29 mouse cellular contexts compared by ENCODE assay signal in genomic region chr14:47626812-47627211, GRCm38 (mm10). TPM values are rescaled to one million over a fixed set of nuclear protein-coding genes. Genes with fewer than 3 reads are reported as not detected.
DNase-seq lines count a peak whose midpoint lies in the region; ATAC-seq and TF ChIP-seq lines count a peak whose summit lies in the region.
"Had no signal": no experiment of that assay in that cellular context is flagged by ENCODE, and none has a peak within 500 bp of the region (broad histone marks: within the 10 kb centered on the region; RNA-seq: fewer than 3 reads in every experiment).

No protein-coding gene starts in this region.

- TF ChIP-seq RAD21 in CH12.LX (IDR thresholded peaks at IDR 0.05; ENCODE audit: low read depth, low read length), result no peak

- no peak overlapping the region for H3K4me3 ChIP-seq in heart, embryonic 16.5 days (ENCODE audit: low read length)
- H3K4me3 ChIP-seq in heart, embryonic 11.5 days (ENCODE audit: low read depth, low read length), result no peak overlapping the region
- H3K4me3 ChIP-seq in CH12.LX (replicated peaks in 1 of 3; ENCODE audit: low read depth in 2 of 3, low read length in 2 of 3, poor library complexity in 1 of 3), result no peak overlapping the region
- H3K4me3 ChIP-seq: embryonic facial prominence, embryonic 13.5 days; forebrain, embryonic 10.5 days; forebrain, embryonic 15.5 days; limb, embryonic 10.5 days; limb, embryonic 15.5 days; liver, embryonic 13.5 days; midbrain, embryonic 10.5 days; neural tube, embryonic 12.5 days had no signal

- 0 out of 2 replicates have a peak overlapping the region, but pooled peaks have one; percentile 17 for H3K27ac ChIP-seq in heart, embryonic 16.5 days (ENCODE audit: low read length)
- H3K27ac ChIP-seq in heart, embryonic 11.5 days (ENCODE audit: low read depth, low read length), result no peak overlapping the region
- H3K27ac ChIP-seq in CH12.LX (ENCODE audit: insufficient read depth, low read depth), result no peak overlapping the region
- H3K27ac ChIP-seq: embryonic facial prominence, embryonic 13.5 days; forebrain, embryonic 10.5 days; forebrain, embryonic 15.5 days; kidney, postnatal 0 days; limb, embryonic 10.5 days; limb, embryonic 15.5 days; liver, embryonic 13.5 days; midbrain, embryonic 10.5 days; neural tube, embryonic 12.5 days had no signal

- no peak; the same call in 1 of the 2 replicates for ATAC-seq in heart, embryonic 16.5 days (replicated peaks; ENCODE audit: extremely low read depth, insufficient read depth, low FRiP score)
- ATAC-seq in heart, embryonic 11.5 days (replicated peaks; ENCODE audit: insufficient number of reproducible peaks, low FRiP score, low TSS enrichment), result no peak
- ATAC-seq in granulocyte monocyte progenitor cell, adult 5-6 weeks (replicated peaks; ENCODE audit: poor library complexity, severe bottlenecking), result peak; percentile 97
- ATAC-seq in neutrophil, adult 5-6 weeks (ENCODE audit: extremely low read depth, insufficient number of reproducible peaks, low FRiP score, poor library complexity, severe bottlenecking), result peak; percentile 37; the same call in 1 of the 2 replicates
- ATAC-seq: forebrain, embryonic 15.5 days; hindbrain, embryonic 16.5 days; lung, postnatal 0 days; midbrain, embryonic 16.5 days had no signal

- dilution Hi-C loops in CH12.LX (cut with MboI; ENCODE audit: extremely low pct_ligation_motif_present, extremely low pct_unique_long_range_greater_than_20kb, low sequenced_read_pairs), result no loop called here

- no peaks in the 10 kb centered on the region for H3K36me3 ChIP-seq in heart, embryonic 16.5 days (ENCODE audit: control insufficient read depth, insufficient read depth)
- no peaks in the 10 kb centered on the region for H3K36me3 ChIP-seq in heart, embryonic 11.5 days (ENCODE audit: control insufficient read depth, insufficient read depth, low read length)
- H3K36me3 ChIP-seq in CH12.LX (replicated peaks in 1 of 2; ENCODE audit: control insufficient read depth in 1 of 2, insufficient read depth in 1 of 2, low read length in 1 of 2), result no peaks in the 10 kb centered on the region
- H3K36me3 ChIP-seq: embryonic facial prominence, embryonic 13.5 days; forebrain, embryonic 10.5 days; forebrain, embryonic 15.5 days; limb, embryonic 10.5 days; limb, embryonic 15.5 days; liver, embryonic 13.5 days; midbrain, embryonic 10.5 days; neural tube, embryonic 12.5 days had no signal

- TF ChIP-seq EP300 in CH12.LX (IDR thresholded peaks at IDR 0.05; ENCODE audit: low read length), result no peak

- peak; percentile 20 for DNase-seq in CH12.LX (ENCODE audit: extremely low read depth)
- no peak for DNase-seq in kidney, postnatal 4 days
- DNase-seq in embryo, embryonic 10 days (ENCODE audit: low spot score), result no peak
- DNase-seq in urinary bladder, postnatal 10 days (ENCODE audit: low spot score), result no peak
- DNase-seq: adrenal gland, adult 2 months; cerebellum, adult 8-10 months; cerebellum, postnatal 36 days; gastrocnemius, postnatal 25 days; heart, postnatal 14 days; kidney, adult 8-10 months; liver, embryonic 13.5 days; lung, adult 18-20 months; lung, postnatal 4 days; thymus, postnatal 14 days had no signal

- no peaks in the 10 kb centered on the region for H3K9me3 ChIP-seq in heart, embryonic 16.5 days (replicated peaks; ENCODE audit: control insufficient read depth, low read length)
- no peaks in the 10 kb centered on the region for H3K9me3 ChIP-seq in heart, embryonic 11.5 days (replicated peaks; ENCODE audit: control insufficient read depth, low read length)
- H3K9me3 ChIP-seq in CH12.LX (replicated peaks; ENCODE audit: low read length), result no peaks in the 10 kb centered on the region
- H3K9me3 ChIP-seq: embryonic facial prominence, embryonic 13.5 days; forebrain, embryonic 10.5 days; forebrain, embryonic 15.5 days; limb, embryonic 10.5 days; limb, embryonic 15.5 days; liver, embryonic 13.5 days; midbrain, embryonic 10.5 days; neural tube, embryonic 12.5 days had no signal

- H3K4me1 ChIP-seq in heart, embryonic 16.5 days (ENCODE audit: control insufficient read depth, insufficient read depth, low read length), result peaks cover 9% of the 10 kb centered on the region; the same call in 1 of the 2 replicates
- H3K4me1 ChIP-seq in heart, embryonic 11.5 days (ENCODE audit: control insufficient read depth, insufficient read depth, low read length), result no peaks in the 10 kb centered on the region
- peaks cover 4 to 32% of the 10 kb centered on the region in 2 experiments; a peak in 3 of 4 replicates for H3K4me1 ChIP-seq in CH12.LX (ENCODE audit: control insufficient read depth in 1 of 2, insufficient read depth in 2 of 2)
- H3K4me1 ChIP-seq: forebrain, embryonic 15.5 days; limb, embryonic 15.5 days; liver, embryonic 13.5 days; midbrain, embryonic 10.5 days; neural tube, embryonic 12.5 days had no signal

- H3K9ac ChIP-seq in heart, embryonic 16.5 days (ENCODE audit: low read length), result no peak overlapping the region
- no peak overlapping the region for H3K9ac ChIP-seq in heart, embryonic 11.5 days (ENCODE audit: low read depth, low read length)
- H3K9ac ChIP-seq in CH12.LX (ENCODE audit: insufficient read depth, low read depth), result no peak overlapping the region
- H3K9ac ChIP-seq: embryonic facial prominence, embryonic 13.5 days; forebrain, embryonic 15.5 days; limb, embryonic 15.5 days; liver, embryonic 13.5 days; neural tube, embryonic 12.5 days had no signal

- H3K27me3 ChIP-seq in heart, embryonic 16.5 days (ENCODE audit: control insufficient read depth, insufficient read depth, low read length), result no peaks in the 10 kb centered on the region
- H3K27me3 ChIP-seq in heart, embryonic 11.5 days (ENCODE audit: control insufficient read depth, insufficient read depth, low read length), result no peaks in the 10 kb centered on the region
- H3K27me3 ChIP-seq in CH12.LX (replicated peaks), result no peaks in the 10 kb centered on the region
- H3K27me3 ChIP-seq: embryonic facial prominence, embryonic 13.5 days; forebrain, embryonic 15.5 days; limb, embryonic 15.5 days; liver, embryonic 13.5 days; neural tube, embryonic 12.5 days had no signal

- no peaks in the 10 kb centered on the region for H3K79me2 ChIP-seq in CH12.LX (replicated peaks; ENCODE audit: control insufficient read depth, extremely low read depth, insufficient read depth, poor library complexity, severe bottlenecking)

- no peak overlapping the region for H3K4me2 ChIP-seq in heart, embryonic 16.5 days (ENCODE audit: low read depth, low read length)
- H3K4me2 ChIP-seq in heart, embryonic 11.5 days, result no peak overlapping the region
- 0 out of 2 replicates have a peak overlapping the region, but pooled peaks have one; percentile 55 for H3K4me2 ChIP-seq in CH12.LX (ENCODE audit: insufficient read depth, low read depth, poor library complexity, severe bottlenecking)
- H3K4me2 ChIP-seq: embryonic facial prominence, embryonic 13.5 days; forebrain, embryonic 15.5 days; limb, embryonic 15.5 days; liver, embryonic 13.5 days; neural tube, embryonic 12.5 days had no signal

- WGBS in heart, embryonic 16.5 days, result 48% methylated on average over 2 of the region's 2 CpGs
- 68% methylated on average over 2 of the region's 2 CpGs for WGBS in heart, embryonic 11.5 days (ENCODE audit: insufficient replicate concordance)

- TF ChIP-seq CTCF in CH12.LX (conservative IDR thresholded peaks at IDR 0.05 in 1 of 2, IDR thresholded peaks at IDR 0.05 in 1 of 2; ENCODE audit: low read depth in 2 of 2, low read length in 2 of 2), result no peak

- no peak for TF ChIP-seq POLR2A in CH12.LX (IDR thresholded peaks at IDR 0.05; ENCODE audit: low read depth, low read length)

- in situ Hi-C loops in CH12.LX (cut with MboI; ENCODE audit: low pct_ligation_motif_present, low pct_unique_long_range_greater_than_20kb, low sequenced_read_pairs), result no loop called here

TF ChIP-seq in CH12.LX, 34 proteins besides CTCF, POLR2A, EP300 and RAD21:
- TF ChIP-seq MAFK (IDR thresholded peaks at IDR 0.05; ENCODE audit: insufficient replicate concordance, low read length) (no peak), UBTF (IDR thresholded peaks at IDR 0.05; ENCODE audit: low read depth, low read length) (no peak), CHD2 (IDR thresholded peaks at IDR 0.05; ENCODE audit: low read length) (no peak), KAT2A (IDR thresholded peaks at IDR 0.05; ENCODE audit: insufficient replicate concordance, low read length) (no peak), MEF2A (IDR thresholded peaks at IDR 0.05; ENCODE audit: borderline replicate concordance, low read depth, low read length) (no peak), E2F4 (IDR thresholded peaks at IDR 0.05; ENCODE audit: insufficient replicate concordance, low read depth, low read length) (no peak), NRF1 (IDR thresholded peaks at IDR 0.05; ENCODE audit: low read depth, low read length) (no peak), ZKSCAN1 (IDR thresholded peaks at IDR 0.05; ENCODE audit: borderline replicate concordance, low read depth, low read length) (no peak), BHLHE40 (IDR thresholded peaks at IDR 0.05; ENCODE audit: low read depth, low read length) (no peak), ETS1 (conservative IDR thresholded peaks at IDR 0.05; ENCODE audit: low read depth, low read length) (no peak)

RNA-seq across cellular contexts. Expression of gene Ktn1, which starts 21.4 kb away (rescaled TPM):
- 57.9 and 66.6 TPM in 2 replicates for polyA plus RNA-seq in heart, embryonic 16.5 days (2015; fragmentation: Nextera tagmentation; extraction: Ambion mirVana)
- 96.6 and 105 TPM in 2 replicates for polyA plus RNA-seq in heart, embryonic 11.5 days (2014; fragmentation: Nextera tagmentation; extraction: Ambion mirVana)
- total RNA-seq in CH12.LX (2012; rRNA removed), result 19.8 and 23.2 TPM in 2 replicates
- total RNA-seq in CH12.LX (2014; rRNA removed), result 25.6 and 31.1 TPM in 2 replicates
- polyA plus RNA-seq in CH12.LX (2012; ENCODE audit: insufficient read length, low read depth), result 56.5 and 69.7 TPM in 2 replicates
- 19.8 and 58.5 TPM in 2 replicates for total RNA-seq in granulocyte monocyte progenitor cell, adult 5-6 weeks (2014; fragmentation: Nextera tagmentation)
- 33.9 and 68.1 TPM in 2 replicates for total RNA-seq in granulocyte monocyte progenitor cell, adult 5-6 weeks (2017)
- total RNA-seq in neutrophil, adult 5-6 weeks (2017), result 112 and 124 TPM in 2 replicates

RNA-seq across cellular contexts. Expression of gene Atg14, which starts 56.4 kb away (rescaled TPM):
- polyA plus RNA-seq in heart, embryonic 16.5 days (2015; fragmentation: Nextera tagmentation; extraction: Ambion mirVana), result 10.6 and 10.9 TPM in 2 replicates
- polyA plus RNA-seq in heart, embryonic 11.5 days (2014; fragmentation: Nextera tagmentation; extraction: Ambion mirVana), result 9.6 and 10.1 TPM in 2 replicates
- total RNA-seq in CH12.LX (2012; rRNA removed) (3.6 and 4.7 TPM in 2 replicates), CH12.LX (2014; rRNA removed) (2.8 and 3.2 TPM in 2 replicates)
- polyA plus RNA-seq in CH12.LX (2012; ENCODE audit: insufficient read length, low read depth), result 8.4 and 9.4 TPM in 2 replicates
- total RNA-seq in granulocyte monocyte progenitor cell, adult 5-6 weeks (2014; fragmentation: Nextera tagmentation), result 7.2 and 11.2 TPM in 2 replicates
- total RNA-seq in granulocyte monocyte progenitor cell, adult 5-6 weeks (2017), result 6.5 and 6.9 TPM in 2 replicates
- 5.5 and 5.6 TPM in 2 replicates for total RNA-seq in neutrophil, adult 5-6 weeks (2017)

Comparison
In these comparisons a context has a peak if more than half of its experiments do, and no peak if none do; other contexts are left out.
1. ATAC-seq: peak in granulocyte monocyte progenitor cell, adult 5-6 weeks (single experiment) and neutrophil, adult 5-6 weeks (single experiment); none in heart, embryonic 16.5 days (single experiment) and heart, embryonic 11.5 days (single experiment).